Mouse (Mus musculus) ES-E14 (cell line): ENCODE measurements around the gene Olfr319.
"Not testable (repeated sequence)": the region's sequence is repeated elsewhere in the genome, so short reads cannot be mapped to it uniquely, and the experiment has no call there.

Source experiments
- HCFC1 ChIP-seq: IDR thresholded peaks from 2 replicates; pipeline ENCODE4 v1.6.1; 2012; ENCODE audit warnings: low read length, inconsistent platforms, borderline replicate concordance; ENCODE audit not compliant: insufficient read depth
- MAFK ChIP-seq: IDR thresholded peaks from 2 replicates; pipeline ENCODE4 v1.6.1; 2014; ENCODE audit warnings: mild to moderate bottlenecking, low read depth, low read length, inconsistent platforms; ENCODE audit not compliant: insufficient read depth

GRCm38 (mm10) chr11:58751096-58751495 lies 52.1 kb downstream of the Olfr319 start:
- TF ChIP-seq MAFK, HCFC1: not testable (repeated sequence)
